Mouse (Mus musculus) midbrain, embryonic 11.5 days (tissue): Measurements from ENCODE around the gene Ppp1r12a. TPM values are rescaled to one million over a fixed set of nuclear protein-coding genes. Genes with fewer than 3 reads are reported as not detected.
A peak's percentile ranks its signal among the peaks of the same experiment; 100 is the strongest.

ENCODE experiments used
- ATAC-seq: fragments of 200-750 bp; cut with Nextera tagmentation; 2 replicates; pipeline ENCODE4 v1.8.0; 2017; ENCODE audit warnings: moderate TSS enrichment, moderate library complexity; ENCODE audit not compliant: low FRiP score
- DNase-seq: peaks from one replicate; pipeline ENCODE4 v3.0.0; 2015; ENCODE audit warnings: low spot score; ENCODE audit errors: missing footprints
- H3K27ac ChIP-seq: fragments of 300-500 bp; sonication (generic); 2 replicates; pipeline ENCODE4 v1.5.1; 2014; ENCODE audit warnings: low read depth, low read length
- H3K27me3 ChIP-seq: fragments of 300-500 bp; sonication (generic); 2 replicates; pipeline ENCODE4 v1.6.1; 2014; ENCODE audit warnings: mild to moderate bottlenecking, low read length, moderate library complexity, mixed read lengths; ENCODE audit not compliant: control insufficient read depth, insufficient read depth
- H3K36me3 ChIP-seq: fragments of 300-500 bp; sonication (generic); 2 replicates; pipeline ENCODE4 v1.6.1; 2014; ENCODE audit warnings: mild to moderate bottlenecking, low read length, moderate library complexity, mixed read lengths; ENCODE audit not compliant: control insufficient read depth, insufficient read depth
- H3K4me1 ChIP-seq: fragments of 300-500 bp; sonication (generic); 2 replicates; pipeline ENCODE4 v1.6.1; 2014; ENCODE audit warnings: low read length; ENCODE audit not compliant: control insufficient read depth, insufficient read depth
- H3K4me2 ChIP-seq: fragments of 300-500 bp; sonication (generic); 2 replicates; pipeline ENCODE4 v1.6.1; 2014; ENCODE audit warnings: mild to moderate bottlenecking, moderate library complexity
- H3K4me3 ChIP-seq: fragments of 300-500 bp; sonication (generic); 2 replicates; pipeline ENCODE4 v1.5.1; 2014; ENCODE audit warnings: low read depth, low read length
- H3K9ac ChIP-seq: fragments of 300-500 bp; sonication (generic); 2 replicates; pipeline ENCODE4 v1.6.1; 2014; ENCODE audit warnings: low read length
- H3K9me3 ChIP-seq: fragments of 300-500 bp; sonication (generic); 2 replicates; pipeline ENCODE4 v1.6.1; 2016; ENCODE audit warnings: low read length; ENCODE audit not compliant: control insufficient read depth
- WGBS: fragments of 180-500 bp; shearing (Covaris S2); extraction: QIAGEN DNeasy Blood & Tissue Kit; methylation state at CpG from one replicate; pipeline ENCODE4 v1.1.7; 2014; 5-methylcytosine and 5-hydroxymethylcytosine counted together
- polyA plus RNA-seq: library from polyadenylated mRNA; unstranded; fragments of >200 nt; fragmentation: Nextera tagmentation; extraction: Ambion mirVana; gene quantifications from 2 replicates; pipeline ENCODE4 v1.2.1, GENCODE M21; 2014

Ppp1r12a gene
- polyA plus RNA-seq, 1 experiment from 2014 or later = 78.6 TPM

DNA sequence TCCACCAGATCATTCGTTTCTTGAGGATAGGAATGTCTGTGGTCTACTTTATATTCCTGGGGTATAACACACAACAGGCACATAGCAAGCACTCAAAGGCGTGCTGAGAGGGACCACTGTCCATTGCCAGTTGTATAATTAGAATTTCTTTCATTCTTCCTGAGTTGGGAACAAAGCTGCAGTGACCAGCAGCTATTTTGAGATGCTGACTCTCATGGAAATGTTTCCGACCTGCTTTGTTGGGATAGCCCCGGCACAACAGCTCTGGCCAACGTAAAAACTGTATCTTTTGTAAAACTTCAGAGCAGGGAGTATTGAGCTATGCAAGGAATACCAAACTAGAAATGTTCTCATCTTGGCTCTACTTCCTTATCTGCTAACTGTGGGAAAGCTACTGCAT is 28.2 kb upstream of the Ppp1r12a start:
- H3K4me1 ChIP-seq = no peaks in the 10 kb centered on the region
- no peaks in the 10 kb centered on the region for H3K27me3 ChIP-seq
- peak; percentile 83 for DNase-seq
- no peak overlapping the region for H3K4me2 ChIP-seq
- 73% methylated on average over 5 of the region's 5 CpGs for WGBS
- no peaks in the 10 kb centered on the region for H3K9me3 ChIP-seq
- ATAC-seq = 0 out of 2 replicates have a peak, but pooled peaks have one; percentile 52
- H3K27ac ChIP-seq = no peak overlapping the region
- no peaks in the 10 kb centered on the region for H3K36me3 ChIP-seq
- H3K4me3 ChIP-seq = no peak overlapping the region
- H3K9ac ChIP-seq = no peak overlapping the region

DNA sequence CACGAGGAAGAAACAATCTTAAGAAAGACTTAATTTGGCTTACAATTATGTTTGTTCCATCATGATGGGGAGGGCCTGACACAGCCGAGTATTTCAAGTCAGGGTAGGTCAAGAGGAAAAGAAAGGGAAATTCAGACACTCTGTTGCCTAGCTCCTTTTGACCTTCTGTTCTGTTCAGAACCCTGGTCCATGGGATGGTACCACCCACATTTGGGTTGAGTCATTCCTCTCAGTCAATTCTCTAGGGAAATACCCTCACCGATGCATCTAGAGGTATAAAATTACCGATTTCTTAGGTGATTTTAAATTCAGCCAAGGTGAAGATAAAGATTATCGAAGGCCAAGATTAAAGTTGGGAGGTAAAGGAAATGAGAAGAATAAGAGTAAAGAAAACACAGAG is 23.6 kb upstream of the Ppp1r12a start:
- no peaks in the 10 kb centered on the region for H3K4me1 ChIP-seq
- 86% methylated on average over 5 of the region's 5 CpGs for WGBS

DNA sequence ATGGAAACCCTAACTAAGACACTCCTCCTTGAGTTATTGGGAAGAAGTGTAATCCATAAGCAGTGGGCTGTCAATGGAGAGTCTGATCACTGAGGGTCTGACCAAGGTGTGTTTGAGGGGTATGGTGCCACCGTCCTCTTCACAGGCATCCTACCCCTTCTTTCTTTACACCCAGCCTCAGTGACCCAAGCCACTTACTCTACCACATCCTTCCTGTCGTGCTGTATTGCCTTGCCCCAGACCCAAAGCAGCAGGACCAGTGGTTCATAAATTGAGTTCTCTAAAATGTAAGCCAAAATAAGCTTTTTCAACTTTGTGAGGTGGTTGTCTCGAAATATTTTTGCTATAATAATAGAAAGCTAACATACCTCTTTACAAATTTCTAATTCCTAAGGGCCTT is 22.2 kb upstream of the Ppp1r12a start:
- Histone ChIP-seq H3K36me3 (no peaks in the 10 kb centered on the region), H3K27ac (no peak overlapping the region), H3K4me2 (no peak overlapping the region), H3K9me3 (no peaks in the 10 kb centered on the region), H3K27me3 (no peaks in the 10 kb centered on the region), H3K4me1 (no peaks in the 10 kb centered on the region), H3K4me3 (no peak overlapping the region), H3K9ac (no peak overlapping the region)
- WGBS = 74% methylated on average over 3 of the region's 3 CpGs
- ATAC-seq = no peak
- no peak for DNase-seq

More for the DNA sequence above, 23.6 kb upstream of the Ppp1r12a start:
- no peaks in the 10 kb centered on the region for H3K9me3 ChIP-seq
- no peak overlapping the region for H3K27ac ChIP-seq
- H3K27me3 ChIP-seq = no peaks in the 10 kb centered on the region
- H3K4me2 ChIP-seq = no peak overlapping the region
- DNase-seq (no peak), ATAC-seq (no peak)
- H3K9ac ChIP-seq = no peak overlapping the region
- no peaks in the 10 kb centered on the region for H3K36me3 ChIP-seq
- H3K4me3 ChIP-seq = no peak overlapping the region

DNA sequence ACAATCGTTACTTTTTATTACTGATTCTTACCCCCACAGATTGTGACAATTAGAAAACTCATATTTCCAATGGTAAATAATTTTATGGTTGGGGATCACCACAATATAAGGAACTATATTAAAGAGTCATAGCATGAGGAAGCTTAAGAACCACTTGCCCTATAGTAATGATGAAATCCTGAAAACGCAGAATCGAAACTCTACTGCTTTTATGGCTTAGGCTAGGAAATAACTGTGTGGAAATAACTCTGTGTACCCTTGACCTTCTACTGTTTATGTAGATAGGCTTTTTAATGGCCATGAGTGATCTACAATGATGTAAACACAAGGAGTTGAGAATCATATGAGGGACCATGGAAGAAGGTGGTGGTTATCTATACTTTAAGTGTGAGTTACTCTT is 21.3 kb upstream of the Ppp1r12a start:
- ATAC-seq (no peak), DNase-seq (peak; percentile 28)
- Histone ChIP-seq H3K27ac (no peak overlapping the region), H3K4me2 (no peak overlapping the region), H3K9ac (no peak overlapping the region), H3K27me3 (no peaks in the 10 kb centered on the region), H3K36me3 (no peaks in the 10 kb centered on the region), H3K4me3 (no peak overlapping the region), H3K4me1 (no peaks in the 10 kb centered on the region), H3K9me3 (no peaks in the 10 kb centered on the region)
- 87% methylated on average over 3 of the region's 3 CpGs for WGBS

DNA sequence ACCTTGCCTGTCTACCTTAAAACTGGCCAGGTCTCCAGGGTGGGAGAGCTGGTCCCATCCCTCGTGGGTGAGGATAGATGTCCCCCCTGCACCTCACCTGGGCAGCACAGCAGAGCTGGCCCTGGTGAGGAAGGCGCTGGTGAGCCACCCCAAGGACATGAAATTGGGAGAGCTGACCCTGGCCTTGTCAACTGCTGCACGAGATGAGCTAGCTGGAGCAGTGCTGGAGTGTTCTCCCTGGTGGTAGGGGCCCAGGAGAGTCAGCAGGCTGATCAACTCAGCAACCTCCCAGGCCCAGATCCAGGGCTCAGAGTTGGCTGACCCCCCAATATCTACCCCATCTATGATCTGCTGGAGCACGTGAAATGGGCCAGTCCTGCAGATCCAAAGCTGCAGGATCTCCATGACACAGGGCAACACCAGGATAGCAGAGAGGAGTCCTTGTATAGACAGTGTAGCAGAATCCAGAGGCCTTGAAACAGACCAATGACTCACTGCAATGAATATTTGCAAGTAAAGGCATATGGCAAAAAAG is 17.9 kb upstream of the Ppp1r12a start:
- no peak overlapping the region for H3K4me3 ChIP-seq
- WGBS = 88% methylated on average over 4 of the region's 4 CpGs
- no peak for ATAC-seq
- no peak overlapping the region for H3K4me2 ChIP-seq
- no peak overlapping the region for H3K9ac ChIP-seq
- H3K36me3 ChIP-seq = no peaks in the 10 kb centered on the region
- H3K27me3 ChIP-seq = no peaks in the 10 kb centered on the region
- H3K9me3 ChIP-seq = no peaks in the 10 kb centered on the region
- H3K27ac ChIP-seq = no peak overlapping the region
- H3K4me1 ChIP-seq = peaks cover 3% of the 10 kb centered on the region; the same call in 1 of the 2 replicates
- peak; percentile 66 for DNase-seq

DNA sequence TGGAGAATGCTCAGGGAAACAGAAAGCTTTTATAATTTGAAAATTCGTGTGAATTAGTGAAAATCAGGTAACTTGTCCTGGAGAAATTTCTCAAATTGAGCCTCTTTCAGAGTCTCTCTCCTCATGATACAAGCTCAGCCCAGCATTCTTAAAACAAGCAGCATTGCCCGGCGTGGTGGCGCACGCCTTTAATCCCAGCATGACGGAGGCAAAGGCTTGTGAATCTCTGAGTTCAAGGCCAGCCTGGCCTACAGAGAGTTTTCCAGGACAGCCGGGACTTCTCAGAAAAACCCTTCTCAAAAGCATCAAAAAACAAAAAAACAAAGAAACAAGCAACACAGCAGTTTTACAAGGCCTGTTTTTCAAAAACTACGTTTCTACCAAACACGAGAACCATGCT is 16.3 kb upstream of the Ppp1r12a start:
- H3K27ac ChIP-seq = no peak overlapping the region
- no peak for DNase-seq
- no peak overlapping the region for H3K4me2 ChIP-seq
- H3K4me3 ChIP-seq = no peak overlapping the region
- H3K27me3 ChIP-seq = no peaks in the 10 kb centered on the region
- peaks cover 3% of the 10 kb centered on the region; the same call in 1 of the 2 replicates for H3K4me1 ChIP-seq
- WGBS = 82% methylated on average over 9 of the region's 9 CpGs
- H3K9ac ChIP-seq = no peak overlapping the region
- no peaks in the 10 kb centered on the region for H3K9me3 ChIP-seq
- no peaks in the 10 kb centered on the region for H3K36me3 ChIP-seq
- no peak for ATAC-seq

DNA sequence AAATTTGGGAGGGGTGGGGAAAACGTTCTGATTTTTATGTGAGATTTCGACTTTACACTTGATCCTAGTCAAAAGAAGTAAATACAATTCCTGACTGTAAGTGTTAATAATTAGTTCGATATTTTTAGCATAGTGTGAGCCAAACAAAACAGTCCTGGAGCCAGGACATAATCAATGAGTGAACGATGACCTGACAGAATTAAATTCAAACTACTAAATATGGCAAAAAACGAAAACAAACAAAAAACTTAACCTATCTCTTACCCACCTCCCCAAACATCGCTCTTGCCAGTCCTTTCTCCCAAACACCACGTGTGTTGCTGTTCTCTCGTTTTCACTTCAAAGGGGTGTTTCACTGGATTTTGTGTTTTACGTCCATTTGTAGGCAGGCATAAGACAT is 15.0 kb upstream of the Ppp1r12a start:
- 90% methylated on average over 9 of the region's 9 CpGs for WGBS
- H3K9me3 ChIP-seq = no peaks in the 10 kb centered on the region
- DNase-seq (peak; percentile 31), ATAC-seq (no peak)
- H3K27ac ChIP-seq = no peak overlapping the region
- no peaks in the 10 kb centered on the region for H3K36me3 ChIP-seq
- no peak overlapping the region for H3K9ac ChIP-seq
- no peak overlapping the region for H3K4me3 ChIP-seq
- H3K4me2 ChIP-seq = no peak overlapping the region
- no peaks in the 10 kb centered on the region for H3K27me3 ChIP-seq
- peaks cover 3% of the 10 kb centered on the region; the same call in 1 of the 2 replicates for H3K4me1 ChIP-seq

DNA sequence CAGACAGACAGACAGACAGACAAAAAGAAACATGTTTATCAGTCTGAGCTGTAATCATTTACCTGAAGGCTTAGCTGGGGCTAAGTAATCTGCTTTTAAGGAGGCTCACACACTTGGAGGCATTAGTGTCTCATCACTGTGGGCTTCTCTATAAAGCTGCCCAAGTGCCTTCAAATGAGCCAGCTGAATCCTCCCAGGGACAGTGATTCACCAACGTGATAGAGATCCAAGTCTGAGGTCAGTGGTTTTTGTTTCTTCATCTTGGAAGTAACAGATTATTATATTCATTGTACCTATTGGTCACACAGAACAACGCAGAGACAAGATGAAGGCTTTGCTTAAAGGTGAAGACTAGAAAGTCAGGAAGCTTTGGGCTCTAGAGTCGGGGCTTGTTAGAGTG is 8.7 kb upstream of the Ppp1r12a start:
- DNase-seq (no peak), ATAC-seq (no peak)
- 89% methylated on average over 3 of the region's 3 CpGs for WGBS
- H3K27ac ChIP-seq = no peak overlapping the region
- no peaks in the 10 kb centered on the region for H3K36me3 ChIP-seq
- H3K9me3 ChIP-seq = no peaks in the 10 kb centered on the region
- H3K4me3 ChIP-seq = no peak overlapping the region
- no peaks in the 10 kb centered on the region for H3K27me3 ChIP-seq
- no peak overlapping the region for H3K9ac ChIP-seq
- no peak overlapping the region for H3K4me2 ChIP-seq
- H3K4me1 ChIP-seq = no peaks in the 10 kb centered on the region

DNA sequence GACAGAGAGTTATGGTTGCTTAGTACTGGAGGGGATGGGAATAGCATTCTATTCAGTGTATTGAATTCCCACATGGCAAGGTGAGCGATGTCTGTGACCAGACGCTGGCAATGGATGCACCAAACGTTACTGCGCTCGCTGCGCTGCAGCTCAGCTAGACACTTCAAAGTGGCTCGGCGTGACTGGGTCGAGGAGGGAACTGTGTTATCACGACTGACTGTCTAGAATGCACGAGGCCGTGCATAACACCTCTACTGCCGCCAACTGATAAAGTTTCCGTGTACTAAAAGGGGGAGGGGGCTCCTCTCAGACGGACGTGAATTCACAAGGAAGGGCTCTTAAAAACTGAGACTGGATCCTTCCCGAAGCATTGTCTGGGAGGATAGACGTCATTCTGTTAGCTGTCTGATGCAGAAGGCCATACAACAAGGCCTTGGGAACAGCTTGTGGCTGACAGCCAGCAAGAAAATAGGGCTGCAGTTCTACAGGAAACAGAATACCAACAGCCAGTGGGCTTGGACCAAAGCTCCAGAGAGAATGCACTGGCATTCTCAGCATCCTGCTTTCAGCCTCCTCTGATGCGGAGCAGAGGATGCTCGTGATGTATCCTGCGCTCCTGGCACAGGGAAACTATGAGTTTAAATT is 6.8 kb upstream of the Ppp1r12a start:
- Histone ChIP-seq H3K4me2 (no peak overlapping the region), H3K4me1 (no peaks in the 10 kb centered on the region), H3K9me3 (no peaks in the 10 kb centered on the region), H3K27me3 (no peaks in the 10 kb centered on the region), H3K9ac (no peak overlapping the region), H3K4me3 (no peak overlapping the region), H3K27ac (no peak overlapping the region), H3K36me3 (no peaks in the 10 kb centered on the region)
- ATAC-seq (no peak), DNase-seq (no peak)
- WGBS = 82% methylated on average over 21 of the region's 21 CpGs
